Mouse (Mus musculus) frontal cortex, postnatal 14 days (tissue): ENCODE measurements around the gene Usp46.
"Not testable (repeated sequence)": the region's sequence is repeated elsewhere in the genome, so short reads cannot be mapped to it uniquely, and the experiment has no call there.

ENCODE experiments used
- DNase-seq, 2 experiments: peaks; one replicate each; pipeline ENCODE4 v3.0.0; 2022; ENCODE audit warnings: low spot score in 2 of 2

The Usp46 gene

DNA sequence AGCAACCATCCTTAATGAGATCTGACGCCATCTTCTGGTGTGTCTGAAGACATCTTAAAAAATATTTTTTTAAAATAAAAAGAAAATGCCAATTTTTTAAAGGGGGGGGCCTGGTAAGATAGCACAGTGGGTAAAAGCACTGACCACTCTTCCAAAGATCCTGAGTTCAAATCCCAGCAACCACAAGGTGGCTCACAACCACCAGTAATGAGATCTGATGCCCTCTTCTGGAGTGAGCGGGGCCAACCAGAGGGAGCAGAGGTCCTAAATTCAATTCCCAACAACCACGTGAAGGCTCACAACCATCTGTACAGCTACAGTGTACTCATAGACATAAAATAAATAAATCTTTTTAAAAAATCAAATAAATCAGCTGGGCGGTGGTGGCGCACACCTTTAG, 2.3 kb upstream of the Usp46 start:
- not testable (repeated sequence) for DNase-seq

DNA sequence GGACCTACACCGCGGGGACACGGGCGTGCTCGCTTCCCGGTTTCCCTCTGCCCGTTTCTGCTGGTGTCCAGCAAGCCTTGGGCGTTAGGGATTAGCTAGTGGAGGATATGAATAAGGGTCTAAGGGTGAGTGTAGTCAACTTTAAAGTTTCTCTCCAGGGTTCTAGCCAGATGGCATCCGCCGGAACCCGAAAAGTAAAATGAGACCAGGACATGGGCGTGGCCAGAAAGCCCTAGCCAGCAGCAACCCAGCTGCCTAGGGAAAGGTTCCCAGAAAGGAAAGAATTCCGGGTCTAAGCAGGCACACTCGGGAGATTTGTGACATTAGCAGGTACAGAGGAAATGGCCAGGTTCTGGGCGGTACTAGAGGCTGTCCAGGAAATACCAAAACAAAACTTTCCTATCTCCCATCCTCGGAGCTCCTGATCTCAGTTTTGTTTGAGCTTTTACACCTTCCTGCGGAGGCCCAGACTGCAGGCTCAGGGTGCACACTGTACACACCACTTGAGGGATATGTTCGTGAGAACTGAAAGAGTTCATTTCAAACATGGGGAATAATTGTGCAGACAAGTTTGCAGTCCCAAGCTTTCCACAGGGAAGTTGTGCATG, 587 bp upstream of the Usp46 start:
- DNase-seq = peak in 1 of 2 experiments; percentile 55

DNA sequence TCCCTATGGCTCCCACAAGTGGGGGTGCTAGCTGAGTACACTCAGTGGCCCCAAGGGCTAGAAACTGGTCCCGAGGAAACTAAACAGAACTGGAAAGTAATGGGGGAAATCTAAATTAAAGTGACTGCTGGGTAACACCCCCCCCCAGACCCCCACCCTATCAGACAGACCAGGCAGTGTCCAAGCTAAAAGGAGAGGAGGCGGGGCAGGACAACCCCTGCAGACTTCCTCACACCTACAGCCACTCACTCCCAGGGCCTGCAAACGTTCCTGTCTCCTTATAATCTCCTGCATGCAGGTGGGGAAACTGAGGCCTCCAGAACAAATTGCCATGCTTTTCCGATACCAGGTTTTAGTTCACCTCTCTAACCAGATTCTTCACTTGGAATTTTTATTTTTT, 885 bp downstream of the Usp46 start:
- DNase-seq = no peak

DNA sequence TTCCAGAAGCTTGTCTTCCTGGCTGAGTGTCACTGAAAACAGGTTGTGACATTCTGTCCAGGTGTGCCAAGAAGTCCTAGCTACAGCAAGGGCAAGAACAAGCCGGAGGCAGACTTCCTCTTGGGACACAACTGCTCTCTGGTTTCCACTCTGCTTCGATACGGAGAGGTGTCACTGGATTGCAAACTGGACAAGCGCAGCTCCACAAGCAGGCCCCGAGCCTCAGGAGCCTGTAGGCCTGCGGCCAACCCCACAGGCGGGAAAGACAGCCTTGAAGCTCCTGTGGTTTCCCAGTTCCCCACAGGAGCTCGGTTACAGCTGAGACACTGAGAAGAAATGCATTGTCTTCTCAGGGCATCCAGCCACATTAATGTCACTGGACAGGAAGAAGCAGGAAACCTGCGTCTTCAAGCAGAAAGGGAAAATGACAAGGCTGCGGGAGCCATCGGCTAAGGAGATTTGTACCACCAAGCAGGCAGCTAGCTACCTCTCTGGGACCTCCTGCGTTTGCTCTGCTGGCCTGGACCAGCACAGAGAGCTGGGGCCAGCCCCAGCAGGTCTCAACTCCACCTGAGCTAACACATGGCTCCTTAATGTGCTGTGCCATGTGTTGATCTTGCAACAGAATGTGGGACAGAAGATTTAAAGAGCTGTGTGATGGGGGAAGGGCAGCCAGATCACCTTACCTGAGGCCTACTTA, 1.7 kb downstream of the Usp46 start:
- no peak for DNase-seq

DNA sequence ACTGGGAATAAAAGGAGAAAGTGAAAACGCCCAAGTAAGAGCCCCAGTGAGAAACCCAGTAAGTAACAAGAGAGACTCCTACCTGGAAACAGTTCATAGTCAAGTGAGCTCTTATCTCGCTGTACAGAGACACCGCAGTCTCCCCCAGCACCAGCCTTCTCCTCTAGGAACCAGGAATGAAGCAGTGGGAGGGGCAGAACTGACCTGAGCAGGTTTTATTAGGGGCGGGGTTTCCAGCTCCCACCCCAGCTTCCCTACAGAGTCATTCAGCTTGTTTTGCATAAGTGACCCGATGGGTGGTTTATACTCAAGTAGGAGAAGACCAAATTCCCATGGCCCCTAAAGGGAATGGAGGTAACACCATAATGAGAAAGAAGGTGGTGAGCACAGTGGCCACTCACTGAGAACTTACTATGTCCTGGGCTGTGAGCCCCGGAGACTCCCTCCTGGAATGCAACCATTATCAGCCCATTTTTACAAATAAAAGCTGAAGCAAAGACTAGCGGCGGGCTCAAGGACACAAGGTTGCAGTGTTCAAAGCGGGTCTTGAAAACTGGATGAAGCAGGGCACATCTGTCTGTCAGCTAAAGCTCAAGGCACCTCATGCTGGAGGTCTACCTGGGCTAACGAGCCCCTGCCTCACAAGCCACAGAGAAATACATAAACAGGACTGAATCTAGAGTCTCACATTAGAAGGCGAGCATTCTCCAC, 2.5 kb downstream of the Usp46 start:
- no peak for DNase-seq

DNA sequence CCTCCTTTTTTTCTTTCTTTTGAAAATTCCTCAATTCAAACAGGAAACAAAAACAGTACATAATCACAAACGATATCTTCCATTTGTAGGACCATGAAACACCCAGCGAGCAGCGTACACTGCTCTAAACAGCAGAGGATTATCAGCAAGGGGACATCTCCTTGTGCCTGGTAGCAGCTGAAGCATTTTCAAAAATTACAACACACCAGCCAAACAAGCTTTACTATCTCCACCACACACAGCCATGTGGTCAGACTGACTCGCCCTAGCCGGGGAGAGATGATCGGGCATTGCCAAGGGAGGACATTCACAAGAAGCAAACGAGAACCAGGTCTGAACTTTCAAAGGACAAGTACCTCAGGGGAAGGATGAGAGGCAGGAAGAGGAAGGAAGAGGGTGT, 3.4 kb downstream of the Usp46 start:
- DNase-seq = no peak

DNA sequence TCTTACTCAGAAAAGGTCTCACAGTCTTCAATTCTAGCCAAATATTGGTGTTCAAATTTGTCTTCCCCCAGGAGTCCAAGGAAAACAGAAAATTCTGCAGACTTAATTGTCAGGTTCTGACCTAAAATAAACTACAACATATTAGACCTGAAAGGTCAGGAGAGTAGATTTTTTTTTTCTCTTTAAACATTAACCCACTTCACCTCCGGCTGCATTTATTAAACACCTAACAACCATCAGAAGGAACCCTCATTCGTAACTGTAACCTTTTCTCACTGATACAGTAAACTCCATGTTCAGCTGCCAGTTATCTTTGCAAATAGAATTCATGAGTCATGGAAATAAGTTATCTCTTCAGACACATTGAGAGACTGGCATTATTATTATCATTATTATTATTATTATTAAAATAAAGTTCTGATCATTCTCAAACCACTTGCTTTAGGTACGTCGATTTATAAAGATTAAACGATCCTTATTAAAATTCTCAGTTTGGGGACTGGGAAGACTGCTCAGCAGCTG, 4.9 kb downstream of the Usp46 start:
- DNase-seq = no peak

DNA sequence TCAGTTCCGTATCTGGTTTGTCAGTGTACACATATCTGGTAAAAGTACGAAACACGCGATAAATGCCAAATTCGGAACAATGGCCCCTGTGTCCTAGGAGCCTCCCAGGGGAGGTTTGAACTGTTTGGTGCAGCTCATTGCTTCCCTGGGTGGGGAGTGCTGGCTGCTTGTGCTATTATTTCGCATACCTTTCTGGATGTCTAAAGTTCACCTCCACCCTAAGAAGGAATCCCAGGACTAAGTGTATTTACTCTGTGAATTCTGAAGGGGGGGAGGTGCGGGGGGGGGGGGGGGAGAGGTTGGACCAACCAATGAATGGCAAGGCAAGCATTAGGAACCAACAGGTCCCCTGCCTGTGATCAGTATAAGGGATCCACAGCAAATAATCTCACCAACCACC, 6.0 kb downstream of the Usp46 start:
- no peak for DNase-seq

DNA sequence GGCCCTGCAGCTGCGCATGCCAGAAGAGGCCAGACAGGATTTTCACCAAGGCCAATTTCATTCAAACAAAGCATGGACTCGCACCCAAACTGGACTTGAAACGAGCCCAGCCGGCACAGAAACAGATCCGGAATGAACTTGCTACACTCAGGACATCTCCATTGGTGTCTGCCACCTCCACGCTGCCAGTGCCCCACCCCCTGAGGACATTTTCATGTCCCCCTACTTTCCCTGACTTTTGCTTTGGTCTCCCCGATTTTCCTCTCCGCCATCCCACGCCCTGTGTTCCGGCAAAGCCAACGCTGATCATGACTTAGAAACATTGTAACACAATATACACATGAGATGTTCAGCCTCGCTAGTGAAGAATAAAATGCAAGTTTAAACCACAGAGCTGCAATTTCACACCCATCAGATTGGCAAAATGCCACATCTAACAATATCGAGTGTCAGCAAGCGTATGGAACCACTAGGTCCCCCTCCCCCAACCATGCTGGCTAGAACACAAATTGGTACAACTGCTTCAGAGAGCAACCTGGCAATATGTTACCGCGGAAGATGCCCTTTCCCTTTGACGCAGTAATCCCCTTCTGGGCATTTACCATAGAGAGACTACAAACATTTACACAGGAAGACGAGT, 6.7 kb downstream of the Usp46 start:
- no peak for DNase-seq

DNA sequence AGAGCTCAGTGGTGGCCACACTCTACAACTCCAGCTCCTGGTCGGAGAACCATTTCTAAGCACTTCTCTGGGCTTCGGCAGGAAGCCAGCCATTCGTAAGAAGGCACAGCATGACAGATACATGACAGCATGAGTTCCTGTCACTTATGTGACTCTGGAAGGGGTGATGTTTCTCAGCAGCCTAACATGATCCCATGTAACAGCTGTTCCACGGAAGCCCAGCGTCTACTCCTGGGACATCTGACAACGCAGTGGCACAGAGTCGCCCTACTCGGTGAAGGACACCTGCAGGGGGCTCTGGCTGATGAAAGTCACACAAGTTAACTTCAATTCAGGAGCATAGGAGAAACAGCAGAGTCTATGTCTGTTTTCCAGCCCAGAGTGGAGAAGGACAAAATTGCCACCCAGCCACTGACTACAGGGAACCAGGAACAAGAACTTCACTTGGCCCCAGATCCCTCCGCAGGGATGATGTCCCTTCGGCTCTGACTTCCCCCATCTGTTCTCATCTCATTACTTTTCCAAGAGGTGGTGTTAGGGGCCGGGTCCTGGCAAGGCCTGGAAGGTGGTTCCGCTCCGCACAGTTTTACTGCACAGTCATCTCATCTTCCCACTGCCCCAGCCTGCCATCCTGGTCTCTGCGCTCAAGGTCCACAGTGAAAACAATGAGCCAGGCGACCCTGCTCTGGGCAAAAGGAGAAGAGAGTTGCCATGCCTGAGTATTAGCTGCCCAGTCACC, 15.9 kb downstream of the Usp46 start:
- DNase-seq = no peak

DNA sequence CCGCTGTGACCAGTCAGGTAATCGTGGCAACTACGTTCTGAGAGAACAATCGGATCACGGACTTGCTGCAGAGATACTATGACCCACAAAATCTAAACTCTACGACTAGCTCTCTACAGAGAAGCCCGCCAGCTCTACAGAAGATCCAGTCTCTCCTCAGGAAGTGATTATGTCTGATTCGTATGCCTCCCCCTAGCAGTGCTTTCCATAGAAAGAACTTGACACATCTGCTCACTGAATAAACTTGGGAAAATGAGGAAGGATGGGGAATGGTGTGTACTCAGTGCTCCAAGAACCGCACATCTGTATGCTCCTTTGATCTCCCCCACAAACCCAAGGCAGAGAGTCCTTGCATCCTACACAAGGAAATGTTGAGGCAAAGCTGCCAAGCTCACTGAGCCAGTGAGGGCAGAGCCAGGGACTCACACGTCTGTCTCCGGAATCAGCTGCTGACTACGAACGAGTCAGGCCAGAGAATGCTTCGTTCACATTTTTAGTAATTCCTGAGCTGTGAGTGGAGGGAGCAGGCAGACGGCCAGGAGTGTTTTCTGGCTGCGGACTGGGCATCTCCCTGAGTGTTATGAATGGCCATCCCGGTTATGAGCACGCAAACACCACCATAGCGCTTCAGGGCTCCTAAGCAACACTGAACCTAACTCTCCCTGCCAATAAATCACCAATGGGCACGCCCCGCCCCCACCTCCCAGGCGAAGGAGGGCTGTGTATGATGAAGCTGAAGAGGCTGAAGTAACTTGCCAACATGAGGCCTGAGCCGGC, 16.6 kb downstream of the Usp46 start:
- no peak for DNase-seq

DNA sequence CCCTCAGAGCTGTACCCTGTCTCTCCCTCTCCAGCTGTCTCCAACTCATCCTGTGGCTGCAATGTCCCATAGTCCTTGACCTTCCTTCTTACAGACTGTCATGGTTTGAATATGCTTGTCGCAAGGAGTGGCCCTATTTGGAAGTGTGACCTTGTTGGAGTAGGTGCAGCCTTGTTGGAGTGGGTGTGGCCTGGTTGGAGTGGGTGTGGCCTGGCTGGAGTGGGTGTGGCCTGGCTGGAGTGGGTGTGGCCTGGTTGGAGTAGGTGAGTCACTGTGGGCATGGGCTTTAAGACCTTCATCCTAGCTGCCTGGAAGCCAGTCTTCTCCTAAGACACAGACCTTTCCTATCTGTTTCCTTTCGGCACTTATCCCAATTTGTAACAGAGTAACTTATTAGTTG, 17.3 kb downstream of the Usp46 start:
- no peak for DNase-seq

DNA sequence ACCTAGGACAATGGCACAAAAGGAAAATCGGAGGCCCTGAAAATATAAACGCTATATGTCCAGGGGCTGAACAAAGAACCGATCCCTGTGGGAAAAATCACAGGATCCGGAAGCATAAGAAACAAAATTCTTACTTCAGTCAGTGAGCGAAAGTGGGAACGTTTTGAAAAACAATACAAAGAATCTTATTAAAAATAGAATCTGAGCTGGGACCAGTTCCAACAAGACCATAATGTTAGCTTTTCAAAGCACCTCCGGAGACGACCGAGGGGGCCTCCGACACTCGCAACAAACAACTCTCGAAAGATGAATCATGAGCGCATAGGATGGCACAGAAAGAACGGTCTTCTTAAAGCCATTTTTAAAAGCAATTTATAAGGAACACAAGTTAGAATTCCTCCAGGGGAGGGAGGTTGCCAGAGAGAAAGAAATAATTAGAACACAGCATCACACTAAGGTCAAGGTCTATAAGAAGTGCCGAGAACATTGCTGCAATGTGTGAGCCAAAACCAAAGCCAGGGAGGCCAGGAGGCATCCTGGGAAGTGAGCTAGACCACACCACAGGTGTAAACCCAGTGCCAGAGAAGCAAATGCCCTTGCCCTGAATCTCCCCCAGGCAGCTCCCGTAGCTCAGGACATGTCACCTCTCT, 19.3 kb downstream of the Usp46 start:
- no peak for DNase-seq

DNA sequence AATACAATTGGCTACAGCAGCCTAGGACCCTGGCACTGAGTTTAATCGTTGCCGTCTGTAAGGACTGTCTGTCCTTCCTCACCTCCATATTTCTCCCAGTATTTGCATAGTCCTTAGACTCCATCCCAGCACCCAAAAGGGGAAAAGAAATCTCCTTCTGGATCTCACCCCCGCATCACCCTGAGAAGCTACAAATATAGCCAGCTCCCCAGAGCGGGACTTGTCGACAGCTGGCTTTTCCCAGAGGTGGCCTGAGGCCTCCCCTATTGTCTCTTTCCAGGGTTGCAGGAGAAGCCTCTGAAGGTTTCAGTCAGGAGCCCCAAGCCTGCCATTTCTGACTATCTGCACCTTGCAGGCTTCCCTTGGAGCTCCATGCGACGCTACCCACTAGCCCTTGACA, 23.6 kb downstream of the Usp46 start:
- no peak for DNase-seq

DNA sequence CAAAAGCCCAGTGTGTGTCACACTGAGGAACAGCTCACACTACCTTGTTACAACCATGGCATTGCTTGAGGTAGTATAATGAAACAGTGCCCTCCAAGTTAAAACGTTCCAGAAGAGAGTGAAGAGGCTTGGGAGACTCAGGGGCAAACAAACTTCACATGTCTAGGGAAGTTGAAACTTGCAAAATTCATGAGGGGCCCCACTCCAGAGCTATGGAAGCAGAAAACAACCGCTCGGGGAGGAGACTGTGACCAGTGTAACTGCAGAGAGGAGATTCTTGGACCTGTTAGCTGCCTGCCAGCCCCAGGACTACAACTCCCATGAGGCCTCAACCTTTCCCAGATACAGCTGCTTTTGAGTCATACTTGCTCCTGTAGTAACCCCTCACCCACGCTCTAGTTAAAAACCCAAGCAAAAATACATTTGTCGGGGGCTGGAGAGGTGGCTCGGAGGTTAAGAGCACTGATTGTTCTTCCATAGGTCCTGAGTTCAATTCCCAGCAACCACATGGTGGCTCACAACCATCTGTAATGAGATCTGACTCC, 25.4 kb downstream of the Usp46 start:
- no peak for DNase-seq

DNA sequence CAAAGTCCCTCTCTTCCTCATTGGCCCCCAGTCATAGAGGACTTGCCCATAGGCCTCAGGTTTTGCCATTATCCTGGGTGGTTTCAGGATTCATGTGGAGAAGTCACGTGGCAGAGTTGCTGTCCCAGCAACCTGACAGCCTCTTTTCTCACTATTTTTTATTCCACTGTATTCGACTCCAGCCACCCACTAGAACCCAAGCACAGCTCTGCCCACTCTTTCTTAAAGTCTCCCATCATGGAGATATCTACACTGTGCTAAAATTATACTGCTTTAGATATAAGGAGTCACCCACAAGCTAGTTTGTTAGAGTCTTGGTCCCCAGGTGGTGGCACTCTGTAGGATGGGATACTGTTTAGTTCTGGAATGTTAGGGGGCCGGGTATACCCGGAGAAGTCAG, 27.7 kb downstream of the Usp46 start:
- no peak for DNase-seq

DNA sequence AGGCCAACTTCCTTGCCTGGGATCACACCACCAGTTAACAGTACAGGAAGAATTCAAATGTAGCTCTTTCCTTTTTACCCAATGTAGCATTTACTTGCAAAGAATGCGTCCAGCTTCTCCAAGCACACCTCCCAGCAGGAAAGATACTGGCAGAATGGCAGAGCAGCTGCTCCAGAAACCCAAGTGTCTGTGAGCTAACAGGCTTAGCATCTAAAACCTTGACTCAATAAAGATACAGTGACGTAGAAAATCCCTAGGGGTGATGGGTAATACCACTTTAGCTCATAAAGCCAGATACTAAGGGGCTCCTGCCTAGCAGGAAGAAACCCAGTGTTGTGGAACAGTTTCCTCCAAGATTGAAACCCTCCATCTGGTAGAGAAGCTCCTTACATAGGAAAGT, 32.8 kb downstream of the Usp46 start:
- no peak for DNase-seq

DNA sequence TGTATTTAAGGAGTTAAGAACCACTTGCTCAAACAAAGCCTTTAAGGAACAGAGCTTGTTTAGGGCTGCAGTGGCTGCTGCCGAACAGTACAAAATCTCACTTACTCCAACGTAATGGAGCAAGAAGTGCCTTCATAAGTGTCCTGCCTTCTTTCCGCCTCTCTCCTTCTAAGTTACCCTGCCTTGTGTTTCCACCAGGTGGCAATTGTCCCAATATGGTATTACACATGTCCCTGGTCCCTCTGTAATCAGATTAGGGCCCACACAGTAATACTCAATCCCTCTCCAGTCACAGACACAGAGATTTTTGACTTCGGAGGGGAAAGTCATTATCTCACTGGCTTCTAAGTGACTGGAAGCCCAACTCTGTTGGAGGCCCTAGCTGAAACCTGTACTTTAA, 34.1 kb downstream of the Usp46 start:
- no peak for DNase-seq

DNA sequence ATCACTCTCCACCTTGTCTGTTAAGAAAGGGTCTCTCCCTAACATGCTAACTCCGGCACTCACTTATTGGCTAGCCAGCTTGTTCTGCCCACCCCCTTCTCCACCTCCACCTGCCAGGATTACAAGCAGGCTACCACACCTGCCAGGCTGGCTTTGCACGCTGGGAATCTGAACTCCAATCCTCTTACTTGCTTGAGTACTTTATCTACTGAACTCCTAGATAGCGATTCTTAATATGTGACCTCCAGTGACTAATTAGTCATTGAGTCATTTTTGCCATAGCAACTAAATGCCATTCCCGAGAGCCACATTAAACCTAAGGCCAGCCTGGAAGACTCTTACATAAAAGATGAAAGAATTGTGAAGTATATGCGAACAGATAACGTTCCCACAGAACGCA, 38.4 kb downstream of the Usp46 start:
- no peak for DNase-seq
